Mouse (Mus musculus) testis, adult 2 months (tissue): ENCODE data around the gene Morc3.

Experiments used
- CTCF ChIP-seq: fragments of 200-500 bp; IDR thresholded peaks from 2 replicates; pipeline ENCODE4 v1.5.1; 2012; ENCODE audit warnings: low read depth, mild to moderate bottlenecking, inconsistent platforms, low read length, moderate library complexity; ENCODE audit not compliant: control insufficient read depth, insufficient read depth, insufficient replicate concordance
- POLR2A ChIP-seq: fragments of 200-500 bp; IDR thresholded peaks from 2 replicates; pipeline ENCODE4 v1.6.1; 2012; ENCODE audit warnings: low read depth, mild to moderate bottlenecking, inconsistent platforms, low read length, moderate library complexity; ENCODE audit not compliant: control insufficient read depth

- TF ChIP-seq CTCF (peak; percentile 91; the same call in 1 of the 2 replicates), POLR2A (no peak)
These were observed 74.5 kb downstream of the Morc3 start for GRCm38 (mm10) chr16:93906156-93907014.
